Mouse (Mus musculus) embryo, embryonic 11.5 days (tissue): ENCODE data around the gene Mthfd1.
"Not testable (repeated sequence)": the region's sequence is repeated elsewhere in the genome, so short reads cannot be mapped to it uniquely, and the experiment has no call there.

Source experiments
- DNase-seq: peaks from one replicate; pipeline ENCODE4 v3.0.0-alpha.2; 2012; ENCODE audit warnings: low read depth, low spot score

Mthfd1 gene

DNA sequence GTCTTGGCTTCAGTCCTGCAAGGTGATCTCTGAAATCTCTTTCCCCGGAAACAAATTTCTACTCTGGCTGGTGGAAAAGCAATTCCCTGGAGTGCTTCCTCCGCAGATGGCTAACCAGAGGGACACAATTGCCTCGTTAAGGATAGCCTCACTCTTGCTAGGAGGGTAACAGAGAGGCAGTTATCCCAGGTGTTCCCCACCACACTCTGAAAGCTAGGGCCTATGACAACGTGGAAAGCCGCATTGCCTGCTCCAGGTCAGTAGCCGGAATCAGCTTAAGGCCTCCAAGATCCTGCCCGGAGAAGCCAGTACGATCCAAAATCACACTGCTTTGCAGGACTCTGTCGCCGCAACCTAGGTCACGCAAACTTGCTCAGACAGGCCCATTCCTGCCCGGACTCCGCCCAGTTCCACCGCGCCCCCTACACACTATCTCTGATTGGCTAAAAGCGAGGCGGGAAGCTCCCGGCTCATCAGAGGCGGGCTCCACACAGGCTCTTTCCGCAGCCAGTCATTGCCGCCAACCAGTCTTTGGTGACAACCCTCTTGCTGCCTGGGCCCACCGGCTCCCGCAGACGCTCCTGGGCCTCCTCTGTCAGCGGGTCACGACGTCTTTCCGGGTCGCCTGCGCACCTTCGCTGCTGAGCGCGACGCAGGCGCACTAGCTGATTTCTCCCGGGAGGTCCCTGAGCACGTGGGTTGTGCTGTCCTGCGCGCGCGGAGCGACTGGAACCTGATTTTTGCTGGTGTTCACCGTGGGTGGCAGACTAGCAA lies at the start of gene Mthfd1:
Gene Mthfd1, plus strand, starts transcription at position 574 of the 774 bp plus-strand sequence.
- peak; percentile 91 for DNase-seq

DNA sequence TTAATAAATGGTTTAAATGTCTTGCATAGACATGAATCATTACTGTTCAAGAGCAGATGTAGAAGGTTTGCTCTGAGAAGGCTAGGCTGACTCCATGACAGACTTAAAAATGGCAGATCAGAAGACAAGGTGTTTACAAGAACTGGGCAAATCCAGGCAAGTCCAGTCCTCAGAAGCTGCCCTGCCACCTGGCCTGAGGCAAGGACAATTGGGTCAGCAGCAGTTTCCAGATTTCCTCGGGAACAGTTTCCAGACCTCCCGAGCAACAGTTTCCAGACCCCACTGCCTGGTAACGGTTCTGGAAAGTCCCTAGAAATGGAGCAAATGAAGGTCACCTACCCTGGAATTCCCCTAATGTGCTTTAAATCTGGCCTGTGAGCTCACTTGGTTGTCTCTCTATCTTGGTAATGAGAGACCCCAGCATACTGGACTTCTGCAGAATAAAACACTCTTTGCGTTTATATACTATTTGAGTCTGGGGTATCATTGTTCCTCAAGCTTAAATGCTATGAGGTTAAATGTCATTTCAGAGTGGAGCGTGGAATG lies 45.6 kb upstream of the Mthfd1 start:
- no peak for DNase-seq

DNA sequence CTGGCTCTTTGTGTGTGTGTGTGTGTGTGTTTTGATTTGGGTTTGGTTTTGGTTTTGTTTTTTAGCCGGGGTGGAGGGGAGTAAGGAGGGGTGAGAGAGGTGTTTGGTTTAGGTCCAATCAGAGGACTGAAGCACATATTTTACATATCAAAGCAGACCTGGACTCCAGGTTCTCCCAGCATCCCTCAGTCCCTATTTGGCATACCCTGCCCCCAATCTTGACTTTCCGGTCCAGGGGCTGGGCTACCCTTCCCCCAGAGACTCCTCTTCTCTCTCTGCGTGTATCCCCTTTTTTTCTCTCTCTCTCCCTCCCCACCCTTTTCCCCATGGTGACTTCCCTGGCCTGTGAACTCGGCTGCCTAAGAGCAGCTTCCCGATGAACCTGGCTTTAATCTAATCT lies 40.0 kb upstream of the Mthfd1 start:
- no peak for DNase-seq

DNA sequence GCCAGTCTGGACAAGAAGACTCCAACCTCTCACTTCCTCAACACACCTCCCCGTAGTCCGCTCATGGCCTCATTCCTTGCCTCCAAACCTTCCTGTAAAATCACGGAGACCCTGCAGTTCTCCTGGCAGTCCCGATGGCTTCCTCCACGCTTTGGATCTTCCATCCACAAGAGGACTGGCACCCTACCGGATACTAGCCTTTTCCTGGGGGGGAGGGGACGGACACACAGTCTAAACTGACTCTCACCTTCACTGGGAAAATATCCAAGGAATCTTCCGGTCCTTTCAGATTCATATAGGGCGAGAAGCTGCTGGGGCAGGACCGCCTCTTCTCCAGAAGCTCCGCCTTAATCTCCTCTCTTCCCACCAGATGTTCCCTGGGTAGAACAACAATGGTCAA lies 38.4 kb upstream of the Mthfd1 start:
- no peak for DNase-seq

DNA sequence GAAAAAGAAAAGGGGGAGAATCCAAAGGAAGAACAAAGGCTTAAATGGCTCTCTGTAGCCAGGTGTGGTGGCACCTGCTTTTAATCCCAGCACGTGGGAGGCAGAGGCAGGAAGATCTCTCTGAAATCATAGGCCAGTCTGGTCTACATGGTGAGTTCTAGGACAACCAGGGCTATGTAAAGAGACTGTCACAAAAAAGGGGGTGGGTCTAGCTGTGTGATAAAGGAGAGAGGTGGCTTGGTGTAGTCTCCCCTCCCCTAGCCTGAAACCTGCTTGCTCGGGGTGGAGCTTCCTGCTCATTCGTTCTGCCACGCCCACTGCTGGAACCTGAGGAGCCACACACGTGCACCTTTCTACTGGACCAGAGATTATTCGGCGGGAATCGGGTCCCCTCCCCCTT lies 33.0 kb upstream of the Mthfd1 start:
- not testable (repeated sequence) for DNase-seq

DNA sequence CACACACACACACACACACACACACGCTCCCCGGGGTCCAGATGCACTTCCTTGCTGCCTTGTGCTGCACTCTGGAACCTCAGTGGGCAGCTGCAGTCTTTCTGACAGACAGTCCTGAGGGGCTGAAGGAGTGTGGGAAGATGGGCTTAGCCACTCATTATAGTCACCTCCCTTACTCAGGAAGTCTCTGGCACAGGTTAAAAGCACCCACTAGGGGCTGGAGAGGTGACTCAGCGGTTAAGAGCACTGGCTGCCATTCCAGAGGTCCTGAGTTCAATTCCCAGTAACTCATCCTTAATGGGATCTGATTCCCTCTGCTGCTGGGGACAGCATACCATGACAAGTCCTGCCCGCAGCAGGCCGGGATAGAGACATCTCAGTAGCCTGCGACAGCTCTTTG lies 24.5 kb upstream of the Mthfd1 start:
- no peak for DNase-seq

DNA sequence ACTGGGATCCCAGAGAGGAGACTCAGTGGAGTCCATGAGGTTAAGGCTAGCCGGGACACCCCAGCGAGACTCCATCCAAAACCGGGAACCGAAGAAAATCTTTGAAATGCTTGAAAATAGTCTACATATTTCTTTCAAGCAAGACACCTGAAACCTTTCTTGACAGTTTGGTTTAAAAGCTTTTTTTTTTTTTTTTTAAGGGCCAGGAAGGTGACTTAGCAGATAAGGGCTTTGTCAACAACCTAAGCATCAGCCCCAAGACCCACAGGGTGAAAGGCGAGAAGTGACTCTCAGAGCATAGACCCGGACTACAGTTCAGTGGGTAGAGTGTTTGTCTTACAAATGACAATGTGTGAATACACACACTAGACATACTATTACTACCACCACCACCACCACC lies 19.8 kb upstream of the Mthfd1 start:
- no peak for DNase-seq

DNA sequence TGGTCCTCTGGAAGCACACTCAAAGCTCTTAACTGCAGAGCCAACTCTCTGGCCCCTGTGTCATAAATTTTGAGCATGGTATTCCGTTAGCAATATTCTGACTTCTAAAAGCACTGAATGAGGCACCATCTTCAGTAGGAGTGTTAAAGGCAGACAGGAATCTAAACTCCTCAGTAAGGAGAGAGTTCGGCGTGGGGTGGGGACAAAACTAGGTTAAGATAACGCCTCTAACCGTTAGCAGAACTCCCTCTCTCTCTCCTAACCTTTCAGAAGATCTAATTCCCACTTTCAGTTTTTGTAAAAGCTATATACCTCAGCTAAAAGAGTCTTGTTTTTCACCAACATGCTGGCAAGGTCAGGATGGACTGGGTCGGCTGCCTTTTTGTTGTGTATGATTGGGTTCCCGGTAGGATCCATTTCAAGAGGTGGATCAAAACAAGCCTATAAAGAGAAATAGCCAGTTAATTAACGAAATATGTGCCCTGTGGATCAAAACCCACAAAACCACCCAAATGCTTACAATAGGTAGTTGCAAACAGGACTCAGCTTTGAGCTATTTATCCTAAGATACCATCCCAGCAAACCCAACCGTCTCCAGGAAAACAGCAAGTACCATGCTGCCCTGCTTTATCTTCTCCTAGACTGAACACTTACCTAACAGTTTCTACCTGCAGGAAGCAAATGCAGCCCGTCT lies 15.8 kb upstream of the Mthfd1 start:
- no peak for DNase-seq

DNA sequence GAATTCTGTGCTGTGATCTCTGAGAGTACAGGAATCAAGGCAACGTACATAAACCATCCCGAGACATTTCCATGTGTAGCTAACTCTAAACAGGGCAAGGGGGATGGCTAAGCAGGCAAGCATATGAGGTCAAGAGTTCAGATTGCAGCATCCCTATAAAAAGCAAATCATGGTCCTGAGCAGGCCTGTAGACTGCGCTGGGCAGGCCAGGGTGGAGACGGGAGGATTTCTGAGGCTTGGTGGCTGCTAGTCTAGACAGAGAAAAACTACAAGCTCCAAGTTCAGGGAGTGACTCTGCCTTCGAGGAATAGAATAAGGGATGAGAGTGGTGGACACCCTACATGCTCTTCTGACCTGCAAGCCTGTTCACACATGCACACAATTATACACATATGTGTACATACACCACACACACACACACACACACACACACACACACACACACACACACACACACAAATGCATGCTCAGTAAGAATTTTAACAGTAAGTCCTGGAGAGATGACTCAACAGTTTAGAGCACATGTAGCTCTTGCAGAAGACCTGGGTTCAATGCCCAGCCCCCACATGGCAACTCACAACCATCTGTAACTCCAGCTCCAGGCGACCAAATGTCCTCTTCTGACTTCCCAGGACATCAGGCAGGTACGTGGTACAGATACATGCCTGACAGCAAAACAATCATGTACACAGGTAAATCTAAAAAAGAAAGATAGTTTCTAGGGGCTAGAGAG lies 15.1 kb upstream of the Mthfd1 start:
- no peak for DNase-seq

DNA sequence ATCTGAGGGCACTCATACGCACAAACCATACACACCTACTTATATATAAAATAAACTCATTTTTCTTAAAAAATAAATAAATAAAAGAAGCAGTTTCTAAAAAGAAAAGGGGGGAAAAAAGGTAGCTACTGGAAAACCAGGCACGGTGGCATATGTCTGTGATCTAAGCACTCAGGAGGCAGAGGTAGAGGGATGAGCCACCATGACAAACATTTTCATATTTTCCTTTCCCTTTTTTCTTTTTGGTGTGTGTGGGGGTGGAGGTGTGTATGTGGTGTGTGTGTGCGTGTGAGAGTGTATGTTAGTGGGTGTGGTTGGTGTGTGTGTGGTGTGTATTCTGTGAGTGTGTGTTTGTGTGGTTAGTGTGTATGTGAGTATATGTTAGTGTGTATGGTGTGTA lies 14.4 kb upstream of the Mthfd1 start:
- no peak for DNase-seq

DNA sequence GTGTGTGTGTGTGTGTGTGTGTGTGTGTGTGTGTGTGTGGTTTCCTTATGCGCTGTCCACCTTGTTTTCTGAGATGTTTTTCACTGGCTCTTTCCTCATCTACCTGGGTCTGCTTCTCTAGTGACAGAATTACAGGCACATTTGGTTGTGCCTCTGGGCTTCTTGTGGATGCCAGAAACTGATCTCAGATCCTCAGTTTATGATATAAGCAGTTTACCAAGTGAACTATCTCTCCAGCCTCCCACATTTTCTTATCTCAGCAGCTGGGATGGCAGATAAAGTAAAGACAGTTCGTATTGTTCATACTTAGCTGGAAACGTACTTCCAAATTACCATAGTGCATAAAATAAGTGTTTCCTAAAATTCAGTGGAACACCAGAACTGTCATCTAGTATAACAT lies 14.0 kb upstream of the Mthfd1 start:
- no peak for DNase-seq

DNA sequence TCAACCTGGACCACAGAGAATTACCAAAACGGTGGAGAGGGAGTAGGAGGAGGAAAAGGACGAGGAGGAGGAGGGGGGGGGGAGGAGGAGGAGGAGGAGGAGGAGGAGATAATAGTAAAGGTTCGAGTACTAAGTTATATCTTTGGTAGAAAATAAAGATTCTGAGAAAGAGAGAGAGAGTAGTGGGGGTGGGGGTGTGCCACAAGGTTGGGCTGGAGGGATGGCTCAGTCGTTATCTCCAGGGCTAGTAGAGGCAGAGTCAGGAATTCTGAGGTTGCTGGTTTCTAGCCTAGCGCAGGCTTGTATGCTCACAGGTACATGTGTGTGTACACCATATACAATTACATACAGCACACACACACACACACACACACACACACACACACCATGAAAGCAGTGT lies 13.3 kb upstream of the Mthfd1 start:
- DNase-seq, result no peak

DNA sequence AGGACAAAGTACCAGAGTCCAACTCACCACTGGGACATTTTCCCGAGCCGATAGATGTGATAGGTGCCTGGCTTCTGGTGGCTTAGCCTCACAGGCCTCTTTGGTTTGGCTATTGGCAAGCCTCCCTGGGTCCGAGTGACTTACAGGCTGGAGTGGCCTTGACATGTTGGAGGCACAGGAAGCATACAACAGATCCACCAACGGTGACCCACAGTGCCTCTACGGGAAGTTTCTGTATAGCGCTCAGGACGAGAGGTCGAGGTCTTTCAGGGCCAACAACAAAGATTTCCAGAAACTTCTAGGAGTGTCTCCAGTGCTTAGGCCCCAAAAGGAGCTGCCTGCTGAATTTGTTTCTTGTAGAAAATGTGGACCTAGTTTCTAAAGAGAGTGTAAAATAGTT lies 10.1 kb upstream of the Mthfd1 start:
- no peak for DNase-seq

DNA sequence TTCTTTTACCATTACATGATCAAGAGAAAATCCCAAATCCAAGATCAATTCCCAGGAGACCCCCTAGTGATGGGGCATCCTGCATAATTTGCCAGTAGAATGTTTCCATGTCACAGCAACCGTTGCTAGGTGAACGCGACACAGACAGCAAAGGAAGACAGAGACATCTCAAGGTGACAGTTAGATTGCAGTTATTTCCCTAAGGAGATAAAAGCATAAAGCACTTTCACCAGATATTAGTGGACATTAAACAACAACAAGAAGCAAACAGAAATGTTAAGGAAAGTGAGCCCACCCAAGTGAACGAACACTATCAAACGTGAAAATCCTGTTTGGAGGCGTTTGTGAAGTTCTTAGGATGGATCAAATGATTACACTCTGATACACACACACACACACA lies 8.5 kb upstream of the Mthfd1 start, which contains the start of gene Tex21:
Gene Tex21, minus strand, starts transcription at position 101 of the 400 bp plus-strand sequence.
- no peak for DNase-seq

DNA sequence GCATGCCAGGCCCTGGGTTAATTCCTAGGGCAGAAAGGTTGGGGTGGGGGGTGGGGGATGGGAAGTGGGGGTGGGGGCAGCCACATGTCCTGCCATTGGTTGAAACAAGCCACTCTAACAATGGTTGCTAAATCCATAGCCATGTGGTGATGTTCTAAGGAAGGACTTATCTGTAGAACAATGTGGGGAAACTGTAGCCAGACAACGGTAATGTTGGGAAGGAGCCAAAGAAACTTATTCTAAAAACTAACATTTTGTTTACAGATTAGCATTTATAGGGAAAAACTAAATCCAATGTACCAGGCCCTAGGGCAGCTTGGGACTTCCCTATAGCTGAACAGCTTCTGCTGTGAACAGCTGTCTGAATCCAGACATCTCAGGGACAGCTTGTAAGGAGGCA lies 2.0 kb upstream of the Mthfd1 start:
- DNase-seq, result no peak

DNA sequence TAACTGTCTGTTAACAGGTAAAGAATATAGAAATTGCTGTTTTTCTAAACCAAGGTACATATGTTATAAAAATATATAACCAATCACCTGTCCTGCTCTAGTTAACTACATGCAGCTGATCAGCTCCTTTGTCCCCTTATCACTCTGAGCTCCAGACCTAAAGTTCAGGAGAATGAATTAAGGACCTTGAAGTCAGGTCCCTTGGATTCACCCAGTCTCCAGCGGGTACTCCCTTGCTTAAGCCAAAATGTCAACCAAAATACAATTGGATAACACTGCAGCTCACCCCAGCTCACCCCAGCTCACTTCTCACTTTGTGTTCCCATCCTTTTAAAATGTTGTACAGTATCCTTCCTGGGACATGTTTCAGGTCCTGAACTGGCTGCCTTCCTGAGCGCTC lies 1.5 kb upstream of the Mthfd1 start:
- no peak for DNase-seq

DNA sequence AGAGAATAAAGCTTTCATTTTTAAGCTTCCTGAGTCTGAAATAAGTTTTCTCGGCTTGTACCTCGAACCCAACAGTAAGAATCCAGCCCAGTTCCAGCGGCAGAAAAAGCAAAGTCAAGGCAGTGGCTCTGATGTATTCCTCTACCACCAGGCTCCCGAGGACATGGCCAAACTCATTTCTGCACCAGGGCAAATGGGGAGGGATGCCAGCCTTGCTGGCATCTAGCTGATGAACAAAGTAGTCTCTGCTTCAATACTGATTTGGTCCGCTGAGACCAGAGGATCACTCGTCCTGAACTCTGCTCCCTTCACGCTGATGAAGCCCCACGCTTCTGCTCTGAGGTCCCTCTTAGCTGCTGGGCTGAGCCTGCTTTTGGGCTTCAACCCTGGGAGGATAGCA lies 1.1 kb upstream of the Mthfd1 start:
- DNase-seq, result no peak

DNA sequence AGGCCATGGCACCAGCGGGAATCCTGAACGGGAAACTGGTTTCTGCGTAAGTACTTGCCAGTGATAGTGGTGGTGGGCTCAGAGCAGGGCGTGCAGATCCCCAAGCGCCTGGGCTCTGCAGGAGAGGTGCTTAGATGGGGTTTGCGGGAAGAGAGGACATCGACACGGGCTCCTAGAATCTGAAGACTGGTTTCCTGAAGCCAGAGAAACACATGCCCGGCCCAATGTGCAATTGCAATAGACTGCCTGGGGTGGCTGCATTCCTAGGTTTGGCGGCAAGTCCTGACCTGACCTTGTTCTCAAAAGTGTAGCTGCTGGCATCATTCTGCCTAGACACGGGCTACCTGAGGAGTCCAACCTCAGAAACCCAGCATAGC lies 389 bp downstream of the Mthfd1 start:
- no peak for DNase-seq

DNA sequence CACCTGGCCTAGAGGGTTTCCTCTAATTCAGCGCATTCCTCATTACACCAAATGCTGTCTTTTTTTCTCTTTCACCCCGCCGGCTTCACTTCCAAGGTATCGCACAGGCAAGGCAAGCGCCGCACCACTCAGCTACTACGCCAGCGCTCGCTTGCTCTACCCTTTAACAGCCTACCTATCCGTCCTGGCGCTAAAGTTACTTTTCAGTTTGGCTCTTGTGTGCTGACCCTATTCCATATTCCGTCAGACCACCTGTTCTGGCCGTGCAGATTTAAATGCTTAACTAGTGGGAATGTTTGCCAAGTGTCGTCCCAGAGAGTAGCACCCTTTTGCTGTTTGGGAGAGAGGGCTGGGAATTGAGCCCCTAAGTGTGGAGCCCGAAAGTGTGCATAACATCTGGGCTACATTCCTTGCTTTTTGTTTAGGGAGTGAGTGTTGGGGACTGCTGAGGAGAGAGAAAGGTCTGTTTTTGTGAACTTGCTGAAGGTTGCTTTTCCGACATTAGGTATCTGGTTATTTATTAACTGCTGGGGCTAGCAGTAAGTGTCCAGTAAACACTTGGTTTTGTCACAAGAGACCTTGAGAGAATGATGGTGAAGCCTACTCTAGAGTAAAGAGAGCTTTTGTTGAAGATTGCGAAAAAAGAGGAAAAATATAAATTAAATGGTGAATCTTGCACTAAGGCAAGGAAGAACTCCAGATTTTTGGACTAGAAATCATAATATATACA lies 1.2 kb downstream of the Mthfd1 start:
- no peak for DNase-seq

DNA sequence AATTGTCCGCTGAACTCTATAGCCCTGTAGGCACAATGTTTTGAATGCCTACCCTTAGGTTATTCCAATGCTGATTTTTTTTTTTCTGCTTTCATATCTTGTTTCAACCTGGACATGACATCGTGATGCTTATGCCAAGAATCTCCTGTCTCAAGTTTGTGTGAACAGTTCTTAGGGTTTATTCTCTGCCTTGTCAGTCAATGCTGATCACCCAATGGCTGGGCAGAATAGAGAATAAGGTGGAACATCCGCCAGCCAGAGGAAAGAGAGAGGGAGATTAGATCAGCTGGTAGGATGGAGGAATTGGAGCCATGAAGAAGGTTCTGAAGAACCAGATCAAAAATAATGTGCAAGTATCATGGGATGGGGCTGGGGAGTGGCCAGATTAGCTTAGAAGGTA lies 5.6 kb downstream of the Mthfd1 start:
- DNase-seq, result no peak

DNA sequence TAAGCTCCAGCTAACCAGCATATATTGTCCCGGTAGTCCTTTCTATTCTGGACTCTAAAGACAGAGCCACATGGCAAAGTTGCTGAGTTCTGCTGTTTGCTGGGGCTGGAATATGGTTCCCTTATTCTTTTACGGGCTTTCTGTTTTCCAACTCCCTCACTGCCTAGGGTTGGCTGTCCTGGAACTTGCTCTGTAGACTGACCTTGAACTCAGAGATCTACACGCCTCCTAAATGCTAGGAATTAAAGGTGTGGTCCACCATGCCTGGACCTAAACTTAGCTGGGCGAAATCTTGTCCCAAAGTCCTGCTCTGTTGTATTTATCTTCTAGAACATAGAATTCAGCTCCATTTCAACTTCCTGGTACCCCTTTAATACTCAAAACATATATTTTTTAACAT lies 6.5 kb downstream of the Mthfd1 start:
- DNase-seq, result no peak

DNA sequence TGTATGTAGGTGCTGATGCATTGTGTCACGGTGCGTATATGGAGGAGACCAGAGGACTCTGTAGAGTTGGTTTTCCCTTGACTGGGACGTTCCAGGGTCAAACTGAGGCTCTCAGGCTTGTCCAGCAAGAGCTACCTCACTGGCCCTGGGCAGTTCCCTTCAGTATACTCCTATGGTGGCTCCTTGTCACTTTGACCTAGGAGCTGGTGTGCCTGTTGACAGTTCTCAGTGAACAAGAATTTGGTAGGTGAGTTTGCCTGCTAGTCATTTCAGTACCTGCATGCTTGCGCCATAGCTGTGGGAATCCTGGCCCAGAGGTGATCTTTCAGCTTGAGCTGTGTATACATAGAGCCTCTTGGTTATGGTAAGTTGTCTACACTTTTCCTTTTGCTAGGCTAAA lies 7.8 kb downstream of the Mthfd1 start:
- no peak for DNase-seq
